Mouse (Mus musculus) kidney, adult 18-20 months (tissue): Measurements from ENCODE around the gene Mfsd11.
"Not testable (repeated sequence)": the region's sequence is repeated elsewhere in the genome, so short reads cannot be mapped to it uniquely, and the experiment has no call there.

Source experiments
- DNase-seq: peaks from one replicate; pipeline ENCODE4 v3.0.0; 2021

Gene Mfsd11

DNA sequence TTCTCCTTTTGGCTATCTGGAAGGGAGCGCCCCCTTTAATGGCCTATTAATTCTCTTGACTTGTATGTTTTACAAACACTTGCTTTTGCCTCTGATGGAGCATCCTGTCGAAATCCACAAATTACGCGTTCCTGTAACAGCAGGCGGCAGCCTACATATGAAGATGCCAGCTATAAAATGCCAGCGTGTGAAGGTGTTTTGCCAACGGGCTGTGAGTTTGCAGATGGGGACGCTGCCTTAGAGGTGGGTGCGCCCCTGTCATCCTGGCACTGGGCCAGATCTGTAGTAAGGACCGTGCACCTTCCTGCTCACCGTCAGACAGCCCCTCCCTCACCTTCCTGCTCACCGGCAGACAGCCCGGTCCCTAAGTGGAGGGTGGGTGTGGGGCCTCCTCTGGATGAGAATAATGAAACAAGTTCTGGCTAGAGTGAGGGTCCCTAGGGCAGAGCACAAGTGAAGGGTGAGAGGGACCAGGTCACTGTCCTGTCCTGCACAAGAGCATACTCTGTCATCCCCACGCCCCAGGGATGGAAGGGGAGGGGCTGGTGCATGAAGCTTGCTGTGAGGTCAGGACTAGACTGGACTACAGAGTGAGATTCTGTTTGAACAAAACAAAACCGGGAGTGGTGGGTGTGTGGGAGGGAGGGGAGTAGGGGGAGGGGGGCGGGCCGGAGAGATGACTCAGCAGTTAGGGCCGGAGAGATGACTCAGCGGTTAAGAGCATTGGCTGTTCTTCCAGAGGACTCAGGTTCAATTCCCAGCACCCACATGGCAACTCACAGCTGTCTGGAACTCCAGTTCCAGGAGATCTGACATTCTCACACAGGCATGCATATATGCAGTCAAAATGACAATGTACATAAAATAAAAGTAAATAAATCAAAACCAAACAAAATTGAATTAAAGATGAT is 41.5 kb downstream of the Mfsd11 start:
- DNase-seq, result no peak

DNA sequence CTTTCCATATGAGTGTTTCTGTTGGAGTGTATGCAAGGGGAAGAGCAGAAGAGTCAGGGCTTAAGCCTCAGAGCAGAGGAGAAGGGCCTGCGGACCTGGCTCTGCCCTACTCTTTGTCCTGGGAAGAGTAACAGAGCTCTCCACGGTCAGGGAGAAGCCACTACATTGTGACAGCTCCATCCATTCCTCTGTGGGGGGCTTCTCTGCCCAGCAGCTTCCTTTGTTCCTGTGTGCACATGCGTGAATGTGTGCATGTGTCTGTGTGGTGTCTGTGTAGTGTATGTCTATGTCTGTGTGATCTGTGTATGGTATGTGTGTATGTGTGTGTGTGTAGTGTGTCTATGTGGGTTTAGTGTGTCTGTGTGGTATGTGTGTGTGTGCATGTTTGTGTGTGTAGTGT is 43.2 kb downstream of the Mfsd11 start:
- DNase-seq, result no peak

DNA sequence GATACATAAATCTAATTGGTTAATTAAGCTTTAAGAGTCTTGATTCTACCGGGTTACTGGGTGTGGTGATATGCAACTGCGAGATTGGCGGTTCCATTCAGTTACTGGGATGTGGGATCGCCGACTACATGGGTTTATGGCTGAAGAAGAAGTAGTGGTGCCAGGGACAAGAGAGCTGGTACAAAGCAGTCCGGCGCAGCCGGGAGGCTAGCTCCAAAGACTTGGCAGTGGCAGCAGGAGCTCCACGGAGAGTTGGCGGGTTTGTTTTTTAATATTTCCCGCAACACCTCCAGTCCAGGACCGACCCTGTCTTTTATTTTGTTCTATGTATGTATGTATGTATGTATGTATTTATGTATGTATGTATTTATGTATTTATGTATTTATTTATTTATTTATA is 47.0 kb downstream of the Mfsd11 start:
- no peak for DNase-seq

DNA sequence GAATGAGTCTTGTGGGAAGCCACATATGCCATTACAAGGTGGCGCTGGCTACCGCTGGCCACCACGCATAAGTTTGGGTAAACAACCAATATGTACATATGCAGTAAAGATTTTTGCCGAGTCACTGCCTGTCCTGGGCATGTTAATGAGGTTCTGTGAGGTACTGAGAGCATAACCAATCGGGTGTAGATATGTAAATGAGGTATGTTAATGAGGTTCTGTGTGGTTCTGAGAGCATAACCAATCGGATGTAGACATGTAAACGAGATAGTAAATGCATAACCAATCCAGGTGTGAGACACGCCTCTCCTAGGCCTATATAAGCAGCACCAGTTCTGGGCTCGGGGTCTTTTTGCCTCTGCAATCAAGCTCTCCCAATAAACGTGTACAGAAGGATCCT is 50.3 kb downstream of the Mfsd11 start:
- DNase-seq, result not testable (repeated sequence)

DNA sequence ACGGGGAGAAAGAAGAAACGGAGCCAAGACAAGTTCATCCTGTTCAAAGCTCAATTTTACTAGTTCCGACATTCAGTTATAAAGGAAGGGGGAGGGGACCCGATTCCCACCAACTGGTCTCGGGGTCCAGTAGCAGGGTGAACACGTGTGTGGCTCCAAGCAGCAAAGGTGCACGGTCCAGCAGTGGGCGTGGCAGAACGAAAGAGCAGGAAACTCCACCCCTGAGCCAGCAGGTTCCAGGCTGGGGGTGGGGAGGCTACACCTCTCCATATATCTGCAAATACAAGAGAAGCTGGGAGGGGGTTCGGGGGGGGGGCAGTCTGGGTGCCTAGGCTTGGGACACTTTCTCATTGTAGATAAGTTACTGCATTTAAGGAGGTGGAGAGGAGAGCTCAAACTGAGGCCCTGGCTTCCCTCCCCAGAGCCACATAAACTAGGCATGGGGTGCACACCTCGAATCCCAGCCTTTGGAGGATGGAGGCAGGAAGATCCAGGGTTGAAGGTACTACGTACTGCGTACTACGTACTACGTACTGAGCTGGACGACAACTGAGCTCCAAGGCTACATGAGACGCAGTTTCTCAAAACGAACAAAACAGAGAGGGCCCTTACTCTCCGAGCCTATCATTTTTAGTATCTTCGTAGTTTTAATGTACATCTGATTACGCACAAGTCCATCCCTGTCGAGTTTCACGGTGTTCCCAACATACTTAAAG is 53.7 kb downstream of the Mfsd11 start:
- DNase-seq, result peak; percentile 28

DNA sequence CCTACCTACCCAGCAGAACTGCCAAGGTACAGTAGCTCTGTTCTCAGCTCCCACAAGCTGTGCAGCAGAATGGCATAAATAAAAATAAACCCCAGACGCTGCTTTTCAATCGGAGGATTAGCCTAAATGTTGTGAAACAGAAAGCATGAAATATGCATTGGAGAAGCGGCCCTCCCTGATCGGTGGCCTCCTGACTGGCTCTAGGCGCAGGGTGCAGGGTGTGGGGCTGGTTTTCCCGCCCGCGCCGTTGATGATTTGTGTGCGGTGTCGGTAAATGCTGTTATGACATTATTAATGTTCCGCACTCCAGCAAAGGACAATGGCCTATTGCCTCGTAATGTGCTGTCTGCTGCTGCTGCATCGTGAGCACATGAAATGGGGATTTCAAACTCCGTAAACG is 61.3 kb downstream of the Mfsd11 start:
- no peak for DNase-seq

DNA sequence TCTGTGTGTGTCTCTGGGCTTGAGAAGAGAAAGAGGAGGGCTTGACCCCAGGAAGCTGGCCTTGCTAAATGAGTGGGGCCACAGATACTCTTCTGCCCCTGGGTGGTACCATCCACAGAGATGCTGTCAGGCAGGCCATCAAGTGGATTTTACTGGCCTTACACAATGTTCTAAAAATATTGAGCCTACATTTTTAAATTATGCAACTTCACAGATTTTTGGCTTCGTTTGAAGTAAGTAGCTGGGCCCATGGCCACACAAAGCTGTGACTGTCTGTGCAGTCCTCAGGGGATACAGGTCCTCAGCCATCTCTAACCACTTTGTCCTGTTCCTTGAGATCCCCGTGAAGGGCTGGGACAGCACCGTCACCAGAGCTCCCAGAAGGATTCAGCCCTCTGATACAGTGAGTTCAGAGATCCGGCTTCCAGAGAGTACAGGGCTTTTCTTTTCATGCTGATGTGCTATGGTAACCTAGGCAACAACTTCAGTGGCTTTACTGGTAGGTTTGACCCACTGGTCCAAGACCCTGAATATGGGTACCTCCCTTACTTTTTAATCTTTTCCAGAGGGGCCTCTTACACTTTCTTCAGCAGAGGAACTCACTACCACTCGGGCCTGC is 62.1 kb downstream of the Mfsd11 start:
- no peak for DNase-seq

DNA sequence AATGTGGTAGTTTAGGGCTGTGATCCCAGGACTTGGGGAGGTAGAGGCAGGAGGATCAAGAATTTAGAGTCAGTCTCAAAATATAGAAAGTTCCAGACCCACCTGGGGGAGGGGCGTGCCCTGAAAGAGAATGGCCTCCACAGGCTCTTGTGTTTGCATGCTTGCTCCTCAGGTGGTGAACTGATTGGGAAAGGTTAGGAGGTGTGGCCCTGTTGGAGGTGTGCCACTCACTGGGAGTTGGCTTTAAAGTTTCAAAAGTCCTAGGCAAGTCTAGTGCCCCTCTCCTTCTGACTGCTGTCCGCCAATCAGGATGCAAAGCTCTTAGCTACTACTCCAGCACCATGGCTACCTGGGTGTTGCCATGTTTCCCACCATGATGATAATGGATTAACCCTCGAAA is 63.0 kb downstream of the Mfsd11 start:
- DNase-seq, result no peak

DNA sequence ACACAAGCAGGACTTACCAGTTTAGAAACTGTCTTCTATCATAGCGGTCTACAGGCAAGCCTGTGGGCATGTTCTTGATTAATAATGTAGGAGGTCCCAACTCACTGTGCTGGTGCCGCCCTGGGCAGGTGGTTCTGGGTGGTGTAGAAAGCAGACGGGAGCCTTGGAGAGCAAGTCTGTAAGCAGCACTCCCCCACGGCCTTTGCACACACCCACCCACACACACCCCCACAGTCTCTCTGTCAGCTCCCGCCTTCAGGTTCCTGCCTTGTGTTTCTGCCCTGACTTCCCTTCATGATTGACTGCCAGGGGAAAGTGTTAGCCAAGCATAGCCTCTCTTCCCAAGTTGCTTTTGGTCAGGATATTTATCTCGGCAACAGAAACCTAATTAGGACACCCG is 65.1 kb downstream of the Mfsd11 start:
- DNase-seq, result no peak

DNA sequence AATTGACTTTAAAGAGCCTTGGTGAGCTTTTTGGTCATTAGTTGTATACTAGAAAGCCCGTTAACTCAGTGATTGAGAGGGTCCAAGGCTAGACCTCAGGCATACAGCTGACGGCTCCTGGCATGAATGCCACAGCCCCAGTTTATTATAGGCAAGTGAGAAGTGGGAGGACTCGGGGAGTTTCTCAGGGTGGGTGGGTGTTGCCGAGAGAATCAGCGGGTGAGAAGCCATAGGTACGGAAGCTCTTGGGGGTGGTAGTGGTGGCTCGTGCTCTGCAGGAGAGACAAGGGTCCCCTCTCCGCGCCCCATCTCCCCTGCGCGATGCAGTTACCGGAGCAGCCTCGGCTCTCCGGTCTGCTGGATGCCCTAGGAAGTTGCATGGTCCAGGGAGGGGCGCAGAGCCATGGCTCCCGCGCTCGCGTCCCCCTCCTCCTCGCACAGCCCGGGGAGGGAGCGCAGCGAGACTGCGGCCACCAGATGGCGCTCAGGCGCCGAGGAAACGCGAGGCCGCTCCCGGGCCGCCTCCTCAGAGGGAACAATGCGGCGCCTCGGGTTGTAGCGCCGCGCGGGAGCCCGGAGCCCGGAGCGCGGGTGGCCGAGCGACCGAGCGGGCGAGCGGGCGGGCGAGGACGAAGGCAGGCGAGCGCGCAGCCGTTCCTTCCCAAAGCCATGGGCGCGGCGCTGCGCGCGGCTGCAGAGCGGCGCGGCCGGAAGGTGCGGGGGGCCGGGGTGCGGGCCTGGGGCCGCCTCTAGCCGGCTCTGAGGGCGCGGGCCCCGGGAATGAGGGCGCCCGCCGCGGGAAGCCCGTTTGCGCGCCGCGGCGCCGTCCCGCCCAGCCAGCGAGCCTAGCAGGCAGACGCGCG is 66.3 kb downstream of the Mfsd11 start, which contains the start of gene Mgat5b:
Gene Mgat5b (plus strand): TSS at position 541 of the 863 bp plus-strand sequence.
- peak; percentile 85 for DNase-seq

DNA sequence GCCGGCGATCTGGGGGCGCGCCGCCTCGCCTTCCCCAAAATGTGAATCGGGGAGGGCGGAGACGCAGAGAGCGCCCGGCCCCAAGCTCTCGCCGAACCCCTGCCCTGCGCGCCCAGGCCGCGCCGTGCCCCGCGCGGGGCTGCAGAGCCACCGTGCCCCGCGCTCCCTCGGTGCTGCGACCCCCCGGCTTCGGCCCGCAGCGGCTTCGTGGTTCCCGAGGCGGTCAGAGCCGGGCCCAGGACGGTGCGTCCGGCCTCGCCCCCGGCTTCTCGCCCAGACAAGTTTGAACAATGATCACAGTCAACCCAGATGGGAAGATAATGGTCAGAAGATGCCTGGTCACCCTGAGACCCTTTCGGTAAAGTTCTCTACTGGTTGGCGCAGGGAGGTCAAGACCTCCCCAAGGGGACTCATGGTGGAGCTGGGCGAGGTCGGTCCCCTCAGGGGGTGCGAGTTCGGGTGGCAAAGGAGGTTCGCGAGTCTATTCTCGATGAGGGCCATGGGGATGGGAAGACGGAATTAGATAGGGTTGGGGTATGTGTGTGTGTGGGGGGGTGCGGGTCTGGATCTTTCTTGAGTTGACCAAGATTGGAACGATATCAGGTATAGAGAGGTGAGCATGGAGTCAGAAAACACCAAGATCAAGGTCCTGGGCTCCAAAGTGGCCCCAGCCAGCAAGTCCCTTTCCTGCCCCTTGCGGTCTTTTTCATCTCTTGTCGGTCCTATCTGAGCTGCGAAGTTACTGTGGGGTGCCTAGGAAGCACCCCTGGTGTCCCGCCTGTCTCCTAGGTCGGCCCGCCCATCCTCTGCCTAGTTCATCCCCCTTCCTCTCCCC is 67.2 kb downstream of the Mfsd11 start:
- DNase-seq, result no peak

DNA sequence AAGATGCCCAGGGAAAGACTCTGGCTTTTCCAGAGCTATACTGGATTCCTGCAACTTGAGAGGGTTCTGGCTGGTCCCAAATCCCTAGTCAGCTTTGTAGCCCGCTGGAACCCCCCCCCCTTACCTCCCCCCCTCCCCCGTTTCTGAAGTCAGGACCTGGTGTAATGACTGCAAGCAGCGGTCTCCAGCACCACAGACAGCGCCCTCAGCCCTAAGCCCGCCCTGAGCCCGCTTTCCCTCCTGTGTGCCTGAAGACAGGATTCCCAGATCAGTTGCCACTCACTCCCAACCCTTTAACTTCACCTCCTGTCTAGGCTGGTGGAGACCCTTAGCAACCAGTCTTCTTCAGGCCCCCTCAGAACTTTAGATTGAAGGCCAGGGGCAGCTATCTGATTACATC is 68.5 kb downstream of the Mfsd11 start:
- DNase-seq, result no peak

DNA sequence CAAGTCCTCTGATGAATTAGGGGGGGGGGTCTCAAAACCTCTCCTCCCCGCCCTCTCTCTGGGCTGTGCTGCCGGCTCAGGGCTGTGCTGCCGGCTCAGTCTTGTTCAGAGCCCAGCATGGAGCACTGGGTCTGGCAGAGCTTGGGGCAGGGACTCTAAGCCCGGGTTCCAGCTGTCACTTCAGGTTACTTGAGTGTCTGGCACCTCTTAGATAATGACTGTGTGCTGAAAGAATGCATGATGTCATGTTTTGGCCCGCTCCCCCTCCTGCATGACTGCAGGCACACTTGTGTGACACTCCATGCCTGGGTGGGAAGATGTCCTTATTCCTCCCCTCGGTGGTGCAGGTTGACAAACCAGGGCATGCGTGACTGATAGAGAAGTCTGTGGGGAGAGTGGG is 69.8 kb downstream of the Mfsd11 start:
- no peak for DNase-seq
